Mouse (Mus musculus): ENCODE measurements at regions not wholly inside any gene's neighbourhood (a gene's known extent, or its start where the extent isn't known, plus 50 kb on each side); places are given as distances from the start of the nearest gene placed in this dataset.

- no peak for DNase-seq (ENCODE audit: low spot score in 2 of 2)
Measured at GRCm38 (mm10) chr1:177568056-177568816, 126.1 kb downstream of the Zbtb18 start.

- no peak for DNase-seq (ENCODE audit: low spot score in 2 of 2)
Measured at GRCm38 (mm10) chr1:177569572-177569971, 127.4 kb downstream of the Zbtb18 start.

- DNase-seq (ENCODE audit: low spot score in 2 of 2), result no peak
Measured at GRCm38 (mm10) chr1:177573017-177573725, 131.0 kb downstream of the Zbtb18 start.

GRCm38 (mm10) chr1:177573781-177574180 lies 131.6 kb downstream of the Zbtb18 start:
- no peak for DNase-seq (ENCODE audit: low spot score in 2 of 2)

- DNase-seq (ENCODE audit: low spot score in 2 of 2), result no peak
Measured at GRCm38 (mm10) chr1:177574312-177574711, 132.2 kb downstream of the Zbtb18 start.

GRCm38 (mm10) chr1:177584302-177584886 lies 142.2 kb downstream of the Zbtb18 start:
- DNase-seq (ENCODE audit: low spot score in 2 of 2), result no peak

GRCm38 (mm10) chr1:177585320-177585719 lies 143.2 kb downstream of the Zbtb18 start:
- no peak for DNase-seq (ENCODE audit: low spot score in 2 of 2)

GRCm38 (mm10) chr1:177589034-177589433 lies 140.6 kb upstream of the 1700016C15Rik start:
- DNase-seq (ENCODE audit: low spot score in 2 of 2), result no peak

- no peak for DNase-seq (ENCODE audit: low spot score in 2 of 2)
Measured at GRCm38 (mm10) chr1:177589656-177590055, 140.0 kb upstream of the 1700016C15Rik start.

GRCm38 (mm10) chr1:177591742-177592141 lies 137.9 kb upstream of the 1700016C15Rik start:
- DNase-seq (ENCODE audit: low spot score in 2 of 2), result no peak

- DNase-seq (ENCODE audit: low spot score in 2 of 2), result no peak
Measured at GRCm38 (mm10) chr1:177592337-177592736, 137.3 kb upstream of the 1700016C15Rik start.

GRCm38 (mm10) chr1:177594341-177594740 lies 135.3 kb upstream of the 1700016C15Rik start:
- no peak for DNase-seq (ENCODE audit: low spot score in 2 of 2)

- DNase-seq (ENCODE audit: low spot score in 2 of 2), result no peak
Measured at GRCm38 (mm10) chr1:177595326-177595914, 134.2 kb upstream of the 1700016C15Rik start.

GRCm38 (mm10) chr1:177597036-177597435 lies 132.6 kb upstream of the 1700016C15Rik start:
- DNase-seq (ENCODE audit: low spot score in 2 of 2), result no peak

- DNase-seq (ENCODE audit: low spot score in 2 of 2), result no peak
Measured at GRCm38 (mm10) chr1:177605353-177605969, 124.2 kb upstream of the 1700016C15Rik start.

- DNase-seq (ENCODE audit: low spot score in 2 of 2), result no peak
Measured at GRCm38 (mm10) chr1:177607565-177607964, 122.0 kb upstream of the 1700016C15Rik start.

- DNase-seq (ENCODE audit: low spot score in 2 of 2), result no peak
Measured at GRCm38 (mm10) chr1:177608551-177609020, 121.0 kb upstream of the 1700016C15Rik start.

- no peak for DNase-seq (ENCODE audit: low spot score in 2 of 2)
Measured at GRCm38 (mm10) chr1:177609226-177609625, 120.4 kb upstream of the 1700016C15Rik start.

GRCm38 (mm10) chr1:177609683-177610082 lies 119.9 kb upstream of the 1700016C15Rik start:
- DNase-seq (ENCODE audit: low spot score in 2 of 2), result no peak

GRCm38 (mm10) chr1:177610156-177610555 lies 119.5 kb upstream of the 1700016C15Rik start:
- no peak for DNase-seq (ENCODE audit: low spot score in 2 of 2)

- no peak for DNase-seq (ENCODE audit: low spot score in 2 of 2)
Measured at GRCm38 (mm10) chr1:177612546-177612945, 117.1 kb upstream of the 1700016C15Rik start.

GRCm38 (mm10) chr1:177615609-177616008 lies 114.0 kb upstream of the 1700016C15Rik start:
- no peak for DNase-seq (ENCODE audit: low spot score in 2 of 2)
